Mouse (Mus musculus) heart, embryonic 16.5 days (tissue): ENCODE measurements at regions not wholly inside any gene's neighbourhood (a gene's known extent, or its start where the extent isn't known, plus 50 kb on each side); places are given as distances from the start of the nearest gene placed in this dataset.
A peak's percentile ranks its signal among the peaks of the same experiment; 100 is the strongest.

Experiments used
- ATAC-seq: fragments of 200-750 bp; cut with Nextera tagmentation; replicated peaks from 2 replicates; pipeline ENCODE4 v1.8.0; 2017; ENCODE audit warnings: moderate number of reproducible peaks; ENCODE audit not compliant: insufficient read depth, low FRiP score; ENCODE audit errors: extremely low read depth
- H3K27ac ChIP-seq: fragments of 300-500 bp; sonication (generic); 2 replicates; pipeline ENCODE4 v1.5.1; 2014; ENCODE audit warnings: mild to moderate bottlenecking, low read length, control low read depth, moderate library complexity
- H3K27me3 ChIP-seq: fragments of 300-500 bp; sonication (generic); 2 replicates; pipeline ENCODE4 v1.6.1; 2014; ENCODE audit warnings: low read length, mixed read lengths; ENCODE audit not compliant: control insufficient read depth, insufficient read depth
- H3K36me3 ChIP-seq: fragments of 300-500 bp; sonication (generic); 2 replicates; pipeline ENCODE4 v1.6.1; 2014; ENCODE audit not compliant: control insufficient read depth, insufficient read depth
- H3K4me1 ChIP-seq: fragments of 300-500 bp; sonication (generic); 2 replicates; pipeline ENCODE4 v1.6.1; 2014; ENCODE audit warnings: low read length, mixed read lengths; ENCODE audit not compliant: control insufficient read depth, insufficient read depth
- H3K4me2 ChIP-seq: fragments of 300-500 bp; sonication (generic); 2 replicates; pipeline ENCODE4 v1.6.1; 2014; ENCODE audit warnings: low read depth, mild to moderate bottlenecking, control low read depth, low read length
- H3K4me3 ChIP-seq: fragments of 300-500 bp; sonication (generic); 2 replicates; pipeline ENCODE4 v1.5.1; 2014; ENCODE audit warnings: mild to moderate bottlenecking, control low read depth, low read length
- H3K9ac ChIP-seq: fragments of 300-500 bp; sonication (generic); 2 replicates; pipeline ENCODE4 v1.6.1; 2014; ENCODE audit warnings: low read length, control low read depth
- H3K9me3 ChIP-seq: fragments of 300-500 bp; sonication (generic); replicated peaks from 2 replicates; pipeline ENCODE4 v1.6.1; 2016; ENCODE audit warnings: low read length; ENCODE audit not compliant: control insufficient read depth
- WGBS: fragments of 180-500 bp; shearing (Covaris S2); extraction: QIAGEN DNeasy Blood & Tissue Kit; methylation state at CpG from one replicate; pipeline ENCODE4 v1.1.7; 2014; 5-methylcytosine and 5-hydroxymethylcytosine counted together

- Histone ChIP-seq H3K4me1 (no peaks in the 10 kb centered on the region), H3K4me3 (no peak overlapping the region), H3K9me3 (no peaks in the 10 kb centered on the region), H3K9ac (no peak overlapping the region), H3K4me2 (no peak overlapping the region), H3K27me3 (no peaks in the 10 kb centered on the region), H3K27ac (no peak overlapping the region), H3K36me3 (no peaks in the 10 kb centered on the region)
- ATAC-seq: no peak
- WGBS: 73% methylated on average over 7 of the region's 7 CpGs
Observed at GRCm38 (mm10) chr15:58718282-58718681, 170.8 kb upstream of the Gm49356 start.

GRCm38 (mm10) chr15:58719410-58719809, 169.7 kb upstream of the Gm49356 start:
- Histone ChIP-seq H3K27ac (no peak overlapping the region), H3K4me3 (no peak overlapping the region), H3K9me3 (no peaks in the 10 kb centered on the region), H3K9ac (no peak overlapping the region), H3K4me1 (no peaks in the 10 kb centered on the region), H3K4me2 (no peak overlapping the region), H3K27me3 (no peaks in the 10 kb centered on the region), H3K36me3 (no peaks in the 10 kb centered on the region)
- 82% methylated on average over 6 of the region's 6 CpGs for WGBS
- no peak for ATAC-seq

- no peak for ATAC-seq
- H3K36me3 ChIP-seq: no peaks in the 10 kb centered on the region
- no peaks in the 10 kb centered on the region for H3K27me3 ChIP-seq
- H3K9me3 ChIP-seq: no peaks in the 10 kb centered on the region
- peaks cover 2% of the 10 kb centered on the region; the same call in 1 of the 2 replicates for H3K4me1 ChIP-seq
- no peak overlapping the region for H3K9ac ChIP-seq
- no peak overlapping the region for H3K4me3 ChIP-seq
- no peak overlapping the region for H3K27ac ChIP-seq
- WGBS: 54% methylated on average over 4 of the region's 4 CpGs
- H3K4me2 ChIP-seq: no peak overlapping the region
Observed at GRCm38 (mm10) chr15:58727041-58727440, 162.1 kb upstream of the Gm49356 start.

GRCm38 (mm10) chr15:58728264-58728663, 160.8 kb upstream of the Gm49356 start:
- Histone ChIP-seq H3K9me3 (no peaks in the 10 kb centered on the region), H3K4me2 (no peak overlapping the region), H3K4me1 (peaks cover 2% of the 10 kb centered on the region; the same call in 1 of the 2 replicates), H3K36me3 (no peaks in the 10 kb centered on the region), H3K4me3 (no peak overlapping the region), H3K9ac (no peak overlapping the region), H3K27me3 (no peaks in the 10 kb centered on the region), H3K27ac (no peak overlapping the region)
- no peak for ATAC-seq
- 81% methylated on average over 2 of the region's 2 CpGs for WGBS

GRCm38 (mm10) chr15:58730861-58731260, 158.2 kb upstream of the Gm49356 start:
- no peak overlapping the region for H3K4me3 ChIP-seq
- H3K9me3 ChIP-seq: no peaks in the 10 kb centered on the region
- no peak overlapping the region for H3K27ac ChIP-seq
- no peaks in the 10 kb centered on the region for H3K27me3 ChIP-seq
- no peak for ATAC-seq
- no peak overlapping the region for H3K9ac ChIP-seq
- H3K4me1 ChIP-seq: peaks cover 2% of the 10 kb centered on the region; the same call in 1 of the 2 replicates
- no peak overlapping the region for H3K4me2 ChIP-seq
- no peaks in the 10 kb centered on the region for H3K36me3 ChIP-seq
- 87% methylated on average over 4 of the region's 4 CpGs for WGBS

- no peak for ATAC-seq
- H3K36me3 ChIP-seq: no peaks in the 10 kb centered on the region
- no peak overlapping the region for H3K27ac ChIP-seq
- H3K4me3 ChIP-seq: no peak overlapping the region
- H3K9me3 ChIP-seq: no peaks in the 10 kb centered on the region
- 76% methylated on average over 7 of the region's 7 CpGs for WGBS
- H3K9ac ChIP-seq: no peak overlapping the region
- peaks cover 2% of the 10 kb centered on the region; the same call in 1 of the 2 replicates for H3K4me1 ChIP-seq
- H3K27me3 ChIP-seq: no peaks in the 10 kb centered on the region
- no peak overlapping the region for H3K4me2 ChIP-seq
Observed at GRCm38 (mm10) chr15:58731346-58731745, 157.8 kb upstream of the Gm49356 start.

GRCm38 (mm10) chr15:58731952-58732642, 157.0 kb upstream of the Gm49356 start:
- WGBS: 43% methylated on average over 13 of the region's 13 CpGs
- Histone ChIP-seq H3K4me3 (peak overlapping the region; percentile 3; the same call in 1 of the 2 replicates), H3K27ac (no peak overlapping the region), H3K4me2 (peak overlapping the region; percentile 42), H3K36me3 (no peaks in the 10 kb centered on the region), H3K27me3 (no peaks in the 10 kb centered on the region), H3K9ac (no peak overlapping the region), H3K4me1 (peaks cover 2% of the 10 kb centered on the region; the same call in 1 of the 2 replicates), H3K9me3 (no peaks in the 10 kb centered on the region)
- ATAC-seq: no peak
